Mouse (Mus musculus): ENCODE measurements at regions not wholly inside any gene's neighbourhood (a gene's known extent, or its start where the extent isn't known, plus 50 kb on each side); places are given as distances from the start of the nearest gene placed in this dataset.

DNA sequence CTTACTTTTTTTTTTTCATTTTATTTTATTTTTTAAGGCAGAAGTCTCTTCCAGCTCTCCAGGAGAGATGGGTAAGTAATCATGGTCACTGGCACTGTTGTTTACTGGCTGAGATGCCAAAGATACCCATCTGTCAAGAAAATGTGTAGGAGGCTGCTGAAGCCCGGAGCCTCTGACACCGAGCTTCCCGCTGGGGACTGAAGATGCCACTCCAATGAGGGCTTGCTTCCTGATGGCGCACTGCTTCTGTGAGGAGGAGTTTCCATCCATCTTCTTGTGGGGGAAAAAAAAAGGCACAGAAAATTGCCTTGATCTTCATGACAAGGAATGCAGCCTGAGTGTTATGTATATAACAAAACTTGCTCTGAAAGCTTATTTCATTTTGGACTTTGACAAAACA lies 418.2 kb upstream of the Igfbp7 start:
- no peak for DNase-seq
- H3K4me1 ChIP-seq (ENCODE audit: control insufficient read depth, insufficient read depth, low read length): no peaks in the 10 kb centered on the region
- TF ChIP-seq POLR2A (IDR thresholded peaks at IDR 0.05; ENCODE audit: borderline replicate concordance, extremely low read depth, low read depth, low read length) (no peak), CTCF (IDR thresholded peaks at IDR 0.05; ENCODE audit: insufficient read depth, low read length) (no peak)
- 60% methylated on average over 4 of the region's 4 CpGs for WGBS
- H3K4me3 ChIP-seq (replicated peaks; ENCODE audit: extremely low read depth, low read depth, low read length): no peak overlapping the region

DNA sequence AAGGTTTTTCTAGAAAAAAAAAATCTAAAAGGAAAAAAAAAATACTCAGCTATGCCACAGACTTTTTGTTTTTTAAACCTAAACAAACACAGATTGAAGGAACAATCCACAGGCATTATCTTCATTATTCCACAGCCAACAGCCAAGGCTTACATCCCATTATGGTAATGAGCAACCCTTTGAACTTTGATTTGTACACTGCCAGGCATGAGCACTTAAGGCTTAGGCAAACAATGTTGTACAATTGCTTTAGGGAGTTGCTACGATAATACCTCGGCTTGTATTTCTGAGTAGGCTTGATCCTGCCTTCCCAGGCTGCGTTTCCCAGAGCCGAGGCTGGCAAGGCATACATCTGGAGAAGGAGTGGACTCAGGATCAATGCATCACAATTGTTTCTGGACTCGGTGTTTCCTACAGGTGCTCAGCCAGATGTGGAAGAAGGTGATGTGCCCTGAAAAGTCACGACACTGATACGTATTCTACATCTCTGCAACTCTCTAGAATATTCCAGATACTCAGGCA lies 409.0 kb upstream of the Igfbp7 start:
- TF ChIP-seq CTCF (IDR thresholded peaks at IDR 0.05; ENCODE audit: insufficient read depth, low read length): no peak
- TF ChIP-seq POLR2A (IDR thresholded peaks at IDR 0.05; ENCODE audit: borderline replicate concordance, extremely low read depth, low read depth, low read length): no peak
- 64% methylated on average over 7 of the region's 7 CpGs for WGBS
- H3K4me3 ChIP-seq (replicated peaks; ENCODE audit: extremely low read depth, low read depth, low read length): no peak overlapping the region
- H3K4me1 ChIP-seq (ENCODE audit: control insufficient read depth, insufficient read depth, low read length): no peaks in the 10 kb centered on the region
- DNase-seq: no peak

DNA sequence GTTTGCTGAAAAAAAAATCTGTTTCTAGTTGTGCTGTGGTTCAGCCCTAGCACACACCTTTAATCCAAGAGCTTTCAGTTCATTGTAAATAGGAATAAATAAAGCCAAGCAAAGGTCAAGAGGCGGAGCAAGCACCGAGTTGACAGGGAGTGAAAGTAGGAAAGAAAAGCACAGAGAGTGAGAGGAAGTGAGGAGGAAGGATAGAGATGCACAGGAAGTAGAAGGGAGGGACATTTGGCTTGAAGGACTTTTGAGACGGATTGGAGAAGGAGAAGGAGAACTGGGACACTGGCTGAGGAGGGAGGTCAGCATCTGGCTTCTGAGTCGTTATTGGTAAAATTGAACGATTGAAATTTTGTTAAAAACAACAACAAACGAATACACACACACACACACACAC lies 402.0 kb upstream of the Igfbp7 start:
- Histone ChIP-seq H3K4me3 (replicated peaks; ENCODE audit: extremely low read depth, low read depth, low read length) (no peak overlapping the region), H3K4me1 (ENCODE audit: control insufficient read depth, insufficient read depth, low read length) (no peaks in the 10 kb centered on the region)
- TF ChIP-seq CTCF (IDR thresholded peaks at IDR 0.05; ENCODE audit: insufficient read depth, low read length) (no peak), POLR2A (IDR thresholded peaks at IDR 0.05; ENCODE audit: borderline replicate concordance, extremely low read depth, low read depth, low read length) (no peak)
- 68% methylated on average over 6 of the region's 6 CpGs for WGBS
- DNase-seq: no peak

DNA sequence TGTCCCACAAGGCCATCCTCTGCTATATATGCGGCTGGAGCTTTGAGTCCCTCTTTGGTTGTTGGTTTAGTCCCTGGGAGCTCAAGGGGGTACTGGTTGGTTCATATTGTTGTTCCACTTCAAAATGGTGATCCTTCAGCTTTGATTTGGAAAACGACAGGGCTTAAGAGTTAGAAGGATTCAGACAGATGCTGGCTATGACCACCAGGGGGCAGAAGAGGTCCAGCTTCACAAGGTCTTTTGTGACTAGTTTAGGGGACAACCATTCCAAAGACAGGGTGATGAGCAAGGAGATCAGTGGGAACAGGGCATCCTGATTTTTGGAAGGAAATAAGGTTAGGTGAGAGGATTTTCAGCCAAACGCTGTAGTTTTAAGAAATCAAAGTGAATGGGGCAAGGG lies 399.9 kb upstream of the Igfbp7 start:
- H3K4me1 ChIP-seq (ENCODE audit: control insufficient read depth, insufficient read depth, low read length): no peaks in the 10 kb centered on the region
- peak; percentile 6 for DNase-seq
- H3K4me3 ChIP-seq (replicated peaks; ENCODE audit: extremely low read depth, low read depth, low read length): no peak overlapping the region
- WGBS: 31% methylated on average over 3 of the region's 3 CpGs
- no peak for TF ChIP-seq CTCF (IDR thresholded peaks at IDR 0.05; ENCODE audit: insufficient read depth, low read length)
- no peak for TF ChIP-seq POLR2A (IDR thresholded peaks at IDR 0.05; ENCODE audit: borderline replicate concordance, extremely low read depth, low read depth, low read length)

DNA sequence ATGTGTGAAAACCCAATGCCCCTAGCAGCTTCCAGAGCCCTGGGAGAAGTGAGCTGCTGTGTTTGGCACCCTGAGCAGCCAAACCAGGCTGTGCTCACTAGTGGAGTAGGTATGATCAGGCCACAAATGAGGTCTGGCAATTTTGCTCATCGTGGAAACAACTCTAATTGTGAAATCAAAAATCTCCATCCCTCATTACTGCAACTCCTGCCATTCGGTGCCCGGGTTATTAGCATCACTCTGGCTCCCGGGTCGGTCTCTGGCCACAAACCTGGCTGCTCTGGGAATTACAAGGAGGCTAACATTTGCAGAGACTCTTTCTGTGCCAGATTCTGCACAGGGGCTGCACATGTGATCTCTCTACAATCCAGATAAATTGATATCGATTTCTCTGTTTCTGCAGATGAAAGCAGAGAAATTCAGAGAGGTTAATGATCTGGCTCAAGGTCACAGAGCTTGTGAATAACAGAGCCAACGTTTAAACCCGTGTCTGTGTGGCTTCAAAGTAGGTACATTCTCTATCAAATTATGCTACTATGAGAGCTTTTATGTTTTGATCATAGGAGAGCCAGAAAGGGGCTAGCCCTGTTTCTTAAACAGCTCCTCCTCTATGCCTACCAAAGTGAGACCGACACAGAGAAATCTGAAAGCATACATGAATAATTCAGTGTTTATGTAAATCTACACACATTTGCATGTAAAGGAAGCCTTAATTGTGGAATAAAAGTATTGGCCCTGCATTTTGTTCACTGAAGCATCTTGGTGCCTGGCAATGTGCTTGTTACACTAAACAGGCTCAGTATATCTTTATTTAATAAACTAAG lies 398.7 kb upstream of the Igfbp7 start:
- TF ChIP-seq POLR2A (IDR thresholded peaks at IDR 0.05; ENCODE audit: borderline replicate concordance, extremely low read depth, low read depth, low read length) (no peak), CTCF (IDR thresholded peaks at IDR 0.05; ENCODE audit: insufficient read depth, low read length) (no peak)
- no peak for DNase-seq
- 63% methylated on average over 9 of the region's 9 CpGs for WGBS
- Histone ChIP-seq H3K4me1 (ENCODE audit: control insufficient read depth, insufficient read depth, low read length) (no peaks in the 10 kb centered on the region), H3K4me3 (replicated peaks; ENCODE audit: extremely low read depth, low read depth, low read length) (no peak overlapping the region)

DNA sequence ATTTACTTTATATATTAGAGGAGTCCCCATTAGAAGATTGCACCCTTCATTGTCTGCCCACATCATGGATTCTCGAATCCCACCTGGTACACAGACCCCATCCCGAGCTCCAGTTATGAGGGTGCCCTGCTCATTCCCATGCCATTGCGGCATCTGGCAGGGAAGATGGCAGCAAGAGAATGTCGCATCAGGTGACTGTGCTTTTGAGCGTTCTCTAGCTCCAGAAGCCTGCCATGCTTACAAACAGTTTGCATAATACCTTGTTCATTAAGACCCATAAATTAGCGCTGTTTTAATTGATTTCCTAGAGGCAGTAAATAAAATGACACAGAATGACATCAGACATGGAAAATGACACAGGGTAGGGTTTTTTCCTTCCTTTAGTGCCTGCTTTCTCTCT lies 398.0 kb upstream of the Igfbp7 start:
- TF ChIP-seq CTCF (IDR thresholded peaks at IDR 0.05; ENCODE audit: insufficient read depth, low read length): no peak
- TF ChIP-seq POLR2A (IDR thresholded peaks at IDR 0.05; ENCODE audit: borderline replicate concordance, extremely low read depth, low read depth, low read length): no peak
- no peaks in the 10 kb centered on the region for H3K4me1 ChIP-seq (ENCODE audit: control insufficient read depth, insufficient read depth, low read length)
- H3K4me3 ChIP-seq (replicated peaks; ENCODE audit: extremely low read depth, low read depth, low read length): no peak overlapping the region
- no peak for DNase-seq
- WGBS: 86% methylated on average over 6 of the region's 6 CpGs

DNA sequence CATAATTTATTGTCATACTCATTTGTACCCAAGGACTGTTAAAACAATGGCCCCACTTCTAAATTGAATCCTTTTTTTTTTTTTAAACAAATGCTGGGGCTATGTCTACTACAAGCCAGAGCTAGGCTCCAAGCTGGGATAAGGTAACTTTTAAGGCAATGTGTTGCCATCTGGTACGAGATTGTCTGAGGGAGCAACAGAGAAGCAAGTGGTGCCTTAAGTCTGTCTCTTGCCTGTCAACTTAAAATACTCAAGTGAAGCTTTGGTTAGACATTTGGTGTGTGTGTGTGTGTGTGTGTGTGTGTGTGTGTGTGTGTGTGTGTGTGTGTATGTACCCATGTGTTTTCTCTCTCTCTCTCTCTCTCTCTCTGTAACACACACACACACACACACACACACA lies 397.5 kb upstream of the Igfbp7 start:
- no peaks in the 10 kb centered on the region for H3K4me1 ChIP-seq (ENCODE audit: control insufficient read depth, insufficient read depth, low read length)
- H3K4me3 ChIP-seq (replicated peaks; ENCODE audit: extremely low read depth, low read depth, low read length): no peak overlapping the region
- 65% methylated on average over 1 of the region's 1 CpGs for WGBS
- TF ChIP-seq CTCF (IDR thresholded peaks at IDR 0.05; ENCODE audit: insufficient read depth, low read length) (no peak), POLR2A (IDR thresholded peaks at IDR 0.05; ENCODE audit: borderline replicate concordance, extremely low read depth, low read depth, low read length) (no peak)
- no peak for DNase-seq

DNA sequence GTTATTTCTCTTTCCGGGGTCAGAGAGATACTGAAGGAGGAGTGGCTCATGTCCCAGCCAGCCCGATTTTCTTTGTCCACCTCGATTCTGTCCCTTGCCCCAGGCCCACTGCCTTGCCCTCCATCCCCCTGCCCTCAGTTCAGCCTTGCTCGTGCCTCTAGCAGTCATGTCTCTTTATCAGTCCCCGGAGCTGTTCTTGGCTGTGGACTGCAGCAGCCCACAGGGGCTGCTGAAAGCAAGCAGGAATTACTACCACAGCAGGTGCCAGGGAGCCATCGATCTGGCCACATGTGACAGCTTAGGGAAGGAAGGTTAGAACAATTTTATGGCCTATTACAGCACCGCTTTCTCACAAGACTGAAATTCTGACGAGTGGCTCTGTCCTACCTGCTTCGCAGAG lies 396.3 kb upstream of the Igfbp7 start:
- 65% methylated on average over 9 of the region's 9 CpGs for WGBS
- no peak for DNase-seq
- Histone ChIP-seq H3K4me3 (replicated peaks; ENCODE audit: extremely low read depth, low read depth, low read length) (no peak overlapping the region), H3K4me1 (ENCODE audit: control insufficient read depth, insufficient read depth, low read length) (no peaks in the 10 kb centered on the region)
- TF ChIP-seq CTCF (IDR thresholded peaks at IDR 0.05; ENCODE audit: insufficient read depth, low read length) (no peak), POLR2A (IDR thresholded peaks at IDR 0.05; ENCODE audit: borderline replicate concordance, extremely low read depth, low read depth, low read length) (no peak)

DNA sequence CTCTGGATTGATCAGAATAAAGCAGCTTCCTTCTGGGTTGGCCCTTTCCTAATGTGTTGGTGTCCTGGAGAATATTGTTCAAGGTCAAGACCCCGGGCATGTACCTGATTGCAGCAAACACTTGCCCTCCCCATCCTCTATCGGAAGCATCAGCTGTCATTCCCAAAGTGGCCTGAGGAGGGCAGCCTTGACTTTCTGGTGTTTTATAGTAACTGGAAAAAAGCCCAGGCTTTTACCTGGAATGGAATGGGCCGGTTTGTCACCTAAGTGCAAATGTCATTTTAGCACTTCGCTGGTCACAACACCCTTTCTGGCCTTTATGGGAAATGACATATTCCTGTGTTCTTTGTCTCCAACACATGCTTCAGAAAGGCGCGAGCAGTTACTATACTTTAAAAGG lies 395.7 kb upstream of the Igfbp7 start:
- no peaks in the 10 kb centered on the region for H3K4me1 ChIP-seq (ENCODE audit: control insufficient read depth, insufficient read depth, low read length)
- no peak overlapping the region for H3K4me3 ChIP-seq (replicated peaks; ENCODE audit: extremely low read depth, low read depth, low read length)
- 41% methylated on average over 6 of the region's 6 CpGs for WGBS
- peak; percentile 16 for DNase-seq
- no peak for TF ChIP-seq POLR2A (IDR thresholded peaks at IDR 0.05; ENCODE audit: borderline replicate concordance, extremely low read depth, low read depth, low read length)
- TF ChIP-seq CTCF (IDR thresholded peaks at IDR 0.05; ENCODE audit: insufficient read depth, low read length): peak; percentile 40

DNA sequence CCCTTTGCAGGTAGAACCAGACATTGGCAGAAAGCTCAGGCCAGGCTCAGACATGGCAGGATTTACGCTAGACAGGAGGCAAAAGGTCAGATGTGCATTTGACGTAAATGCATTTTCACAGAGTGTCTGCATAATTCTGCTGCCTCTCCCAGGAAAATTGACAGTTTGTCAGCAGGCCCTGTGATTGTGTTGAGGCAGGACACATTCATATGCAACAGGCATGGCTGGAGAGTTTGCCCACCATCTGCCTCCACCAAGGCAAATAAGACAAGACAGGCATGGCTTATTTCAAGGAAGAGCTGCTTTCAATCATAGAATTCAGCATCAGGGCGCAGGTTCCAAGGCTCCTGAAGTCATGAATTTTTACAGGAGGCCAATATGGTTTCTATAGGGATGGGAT lies 389.1 kb upstream of the Igfbp7 start:
- no peak for DNase-seq
- H3K4me1 ChIP-seq (ENCODE audit: control insufficient read depth, insufficient read depth, low read length): no peaks in the 10 kb centered on the region
- H3K4me3 ChIP-seq (replicated peaks; ENCODE audit: extremely low read depth, low read depth, low read length): no peak overlapping the region
- 83% methylated on average over 3 of the region's 3 CpGs for WGBS
- no peak for TF ChIP-seq CTCF (IDR thresholded peaks at IDR 0.05; ENCODE audit: insufficient read depth, low read length)
- no peak for TF ChIP-seq POLR2A (IDR thresholded peaks at IDR 0.05; ENCODE audit: borderline replicate concordance, extremely low read depth, low read depth, low read length)

Data from lung, adult 2 months (tissue).